In genomic region chr3:105816089-105816488, GRCm38 (mm10) we compare ENCODE assay signal across 16 mouse cellular contexts. TPM values are rescaled to one million over a fixed set of nuclear protein-coding genes. Genes with fewer than 3 reads are reported as not detected.
DNase-seq lines count a peak whose midpoint lies in the region; ATAC-seq and TF ChIP-seq lines count a peak whose summit lies in the region.
"Had no signal": no experiment of that assay in that cellular context is flagged by ENCODE, and none has a peak within 500 bp of the region (broad histone marks: within the 10 kb centered on the region; RNA-seq: fewer than 3 reads in every experiment).

No protein-coding gene starts in this region.

- no peak for TF ChIP-seq POLR2A in kidney, adult 2 months (IDR thresholded peaks at IDR 0.05; ENCODE audit: low read depth, low read length)
- no peak for TF ChIP-seq POLR2A in thymus, adult 2 months (IDR thresholded peaks at IDR 0.05; ENCODE audit: control insufficient read depth, extremely low read depth, insufficient read depth, low read length, poor library complexity)

- H3K4me1 ChIP-seq in kidney, adult 2 months (ENCODE audit: control insufficient read depth, insufficient read depth, low read length): no peaks in the 10 kb centered on the region
- 0 out of 2 replicates have a peak, but pooled peaks cover 2% of the 10 kb centered on the region for H3K4me1 ChIP-seq in kidney, embryonic 15.5 days
- peaks cover 32% of the 10 kb centered on the region for H3K4me1 ChIP-seq in thymus, adult 2 months (replicated peaks; ENCODE audit: control insufficient read depth, insufficient read depth, low read length)
- peaks cover 30% of the 10 kb centered on the region for H3K4me1 ChIP-seq in liver, embryonic 16.5 days (ENCODE audit: control insufficient read depth, low read depth, low read length)
- H3K4me1 ChIP-seq: neural tube, embryonic 12.5 days had no signal

- 40% methylated on average over 8 of the region's 8 CpGs for WGBS in kidney, adult 2 months
- WGBS in kidney, embryonic 15.5 days: 40% methylated on average over 8 of the region's 8 CpGs
- 39% methylated on average over 8 of the region's 8 CpGs for WGBS in thymus, adult 2 months
- WGBS in liver, embryonic 16.5 days (ENCODE audit: insufficient replicate concordance): 38% methylated on average over 8 of the region's 8 CpGs

- H3K36me3 ChIP-seq in kidney, adult 2 months (ENCODE audit: control insufficient read depth, insufficient read depth, low read length): no peaks in the 10 kb centered on the region
- H3K36me3 ChIP-seq in kidney, embryonic 15.5 days: no peaks in the 10 kb centered on the region
- no peaks in the 10 kb centered on the region for H3K36me3 ChIP-seq in thymus, adult 2 months (ENCODE audit: control insufficient read depth, insufficient read depth, low read length)
- H3K36me3 ChIP-seq in liver, embryonic 16.5 days (ENCODE audit: control insufficient read depth, insufficient read depth): no peaks in the 10 kb centered on the region
- H3K36me3 ChIP-seq: limb, embryonic 13.5 days; midbrain, embryonic 13.5 days; neural tube, embryonic 12.5 days had no signal

- no peak for TF ChIP-seq CTCF in kidney, adult 2 months (conservative IDR thresholded peaks at IDR 0.05; ENCODE audit: insufficient read depth, insufficient read length, low read depth, low read length)
- no peak for TF ChIP-seq CTCF in thymus, adult 2 months (IDR thresholded peaks at IDR 0.05; ENCODE audit: borderline replicate concordance, control insufficient read depth, extremely low read depth, insufficient read depth, low read length, poor library complexity)

- H3K4me2 ChIP-seq in kidney, embryonic 15.5 days: no peak overlapping the region
- no peak overlapping the region for H3K4me2 ChIP-seq in liver, embryonic 16.5 days (ENCODE audit: low read depth, low read length)
- H3K4me2 ChIP-seq: limb, embryonic 13.5 days; midbrain, embryonic 13.5 days; neural tube, embryonic 12.5 days had no signal

- peak; percentile 43 for DNase-seq in kidney, adult 2 months
- DNase-seq in thymus, adult 2 months: no peak
- no peak for DNase-seq in thymus, postnatal 4 days
- no peak for DNase-seq in right cerebral cortex, postnatal 14 days
- DNase-seq in adrenal gland, postnatal 4 days (ENCODE audit: low spot score in 2 of 2): no peak
- no peak for DNase-seq in layer of hippocampus, adult 8-10 months (ENCODE audit: low spot score in 2 of 2)
- DNase-seq: cerebellum, adult 18-20 months; kidney, postnatal 10 days; layer of hippocampus, postnatal 36 days had no signal

- H3K4me3 ChIP-seq in kidney, adult 2 months (ENCODE audit: insufficient read depth, low read depth, low read length): no peak overlapping the region
- H3K4me3 ChIP-seq in kidney, embryonic 15.5 days (replicated peaks): no peak overlapping the region
- no peak overlapping the region for H3K4me3 ChIP-seq in thymus, adult 2 months (ENCODE audit: control insufficient read depth, insufficient read depth, low read length)
- no peak overlapping the region for H3K4me3 ChIP-seq in liver, embryonic 16.5 days (ENCODE audit: low read depth, low read length)
- H3K4me3 ChIP-seq: limb, embryonic 13.5 days; midbrain, embryonic 13.5 days; neural tube, embryonic 12.5 days had no signal

- no peak overlapping the region for H3K27ac ChIP-seq in kidney, adult 2 months (ENCODE audit: insufficient read depth, low read depth, low read length)
- no peak overlapping the region for H3K27ac ChIP-seq in kidney, embryonic 15.5 days
- peak overlapping the region; percentile 26; the same call in 1 of the 2 replicates for H3K27ac ChIP-seq in thymus, adult 2 months (ENCODE audit: control insufficient read depth, insufficient read depth, low read length)
- H3K27ac ChIP-seq in liver, embryonic 16.5 days (ENCODE audit: low read length): no peak overlapping the region; the same call in 1 of the 2 replicates
- H3K27ac ChIP-seq: limb, embryonic 13.5 days; midbrain, embryonic 13.5 days; neural tube, embryonic 12.5 days had no signal

- H3K9ac ChIP-seq in kidney, embryonic 15.5 days: no peak overlapping the region
- 0 out of 2 replicates have a peak overlapping the region, but pooled peaks have one; percentile 6 for H3K9ac ChIP-seq in liver, embryonic 16.5 days (ENCODE audit: low read depth, low read length)
- H3K9ac ChIP-seq: limb, embryonic 13.5 days; midbrain, embryonic 13.5 days; neural tube, embryonic 12.5 days had no signal

- no peaks in the 10 kb centered on the region for H3K9me3 ChIP-seq in kidney, embryonic 15.5 days (replicated peaks)
- H3K9me3 ChIP-seq in liver, embryonic 16.5 days (replicated peaks; ENCODE audit: control insufficient read depth, low read length): no peaks in the 10 kb centered on the region
- H3K9me3 ChIP-seq: limb, embryonic 13.5 days; midbrain, embryonic 13.5 days; neural tube, embryonic 12.5 days had no signal

- no peak for ATAC-seq in kidney, embryonic 15.5 days (replicated peaks; ENCODE audit: low FRiP score)
- ATAC-seq in liver, embryonic 16.5 days (ENCODE audit: low read depth): no peak
- ATAC-seq: midbrain, embryonic 13.5 days had no signal

- H3K27me3 ChIP-seq in kidney, adult 2 months (replicated peaks; ENCODE audit: control insufficient read depth, insufficient read depth, low read length): no peaks in the 10 kb centered on the region
- no peaks in the 10 kb centered on the region for H3K27me3 ChIP-seq in kidney, embryonic 15.5 days
- no peaks in the 10 kb centered on the region for H3K27me3 ChIP-seq in thymus, adult 2 months (ENCODE audit: control insufficient read depth, insufficient read depth, low read length)
- no peaks in the 10 kb centered on the region for H3K27me3 ChIP-seq in liver, embryonic 16.5 days (ENCODE audit: control insufficient read depth, insufficient read depth, low read depth, low read length)
- H3K27me3 ChIP-seq: limb, embryonic 13.5 days; midbrain, embryonic 13.5 days; neural tube, embryonic 12.5 days had no signal

RNA-seq across cellular contexts. Expression of gene Rap1a, which starts 15.0 kb away (rescaled TPM):
- polyA plus RNA-seq in kidney, adult 2 months (2012; rRNA removed): 7.9 and 14.3 TPM in 2 replicates
- 111 and 113 TPM in 2 replicates for polyA plus RNA-seq in kidney, embryonic 15.5 days (2015; fragmentation: Nextera tagmentation; extraction: Ambion mirVana)
- polyA plus RNA-seq in thymus, adult 2 months (2012; rRNA removed): 11.8 and 14.4 TPM in 2 replicates
- polyA plus RNA-seq in liver, embryonic 16.5 days (2015; fragmentation: Nextera tagmentation; extraction: Ambion mirVana): 98.9 and 102 TPM in 2 replicates
- total RNA-seq in adrenal gland, postnatal 4 days (2021): 100 to 1,000 TPM; 170 to 173 TPM
- 100 to 1,000 TPM in 1 of 4 experiments, 10 to 100 TPM in 3; 80.2 to 101 (median 89.7) TPM for total RNA-seq in layer of hippocampus, adult 8-10 months (2022)

RNA-seq across cellular contexts. Expression of gene Adora3, which starts 54.6 kb away (rescaled TPM):
- polyA plus RNA-seq in kidney, adult 2 months (2012; rRNA removed): 0.19 and 0.20 TPM in 2 replicates
- not detected in 2 replicates for polyA plus RNA-seq in kidney, embryonic 15.5 days (2015; fragmentation: Nextera tagmentation; extraction: Ambion mirVana)
- polyA plus RNA-seq in thymus, adult 2 months (2012; rRNA removed): 0.68 and 0.90 TPM in 2 replicates
- polyA plus RNA-seq in liver, embryonic 16.5 days (2015; fragmentation: Nextera tagmentation; extraction: Ambion mirVana): 0.48 and 0.77 TPM in 2 replicates
- under 1 TPM; 0.17 to 0.25 TPM for total RNA-seq in adrenal gland, postnatal 4 days (2021)
- 1 to 10 TPM in 3 of 4 experiments, under 1 TPM in 1; 0.89 to 3.8 (median 2.5) TPM for total RNA-seq in layer of hippocampus, adult 8-10 months (2022)
- polyA plus RNA-seq: C2C12; erythroblast, embryonic 14.5 days; neural tube, embryonic 12.5 days had no signal

RNA-seq across cellular contexts. Expression of gene Tmigd3, which starts 54.6 kb away (rescaled TPM):
- polyA plus RNA-seq in kidney, adult 2 months (2012; rRNA removed): 0.28 TPM in 1 of 2 replicates, not detected in the other
- 0.18 TPM in 1 of 2 replicates, not detected in the other for polyA plus RNA-seq in kidney, embryonic 15.5 days (2015; fragmentation: Nextera tagmentation; extraction: Ambion mirVana)
- polyA plus RNA-seq in thymus, adult 2 months (2012; rRNA removed): 0.82 and 1.1 TPM in 2 replicates
- polyA plus RNA-seq in liver, embryonic 16.5 days (2015; fragmentation: Nextera tagmentation; extraction: Ambion mirVana): not detected in 2 replicates
- total RNA-seq in adrenal gland, postnatal 4 days (2021): under 1 TPM in 1 of 2 experiments, not detected in 1; 0.25 TPM
- total RNA-seq in layer of hippocampus, adult 8-10 months (2022): under 1 TPM; 0.41 to 0.78 (median 0.63) TPM
- total RNA-seq: layer of hippocampus, postnatal 36 days had no signal
- polyA plus RNA-seq: C2C12; erythroblast, embryonic 14.5 days; limb, embryonic 13.5 days; midbrain, embryonic 13.5 days; neural tube, embryonic 12.5 days had no signal
